Mouse (Mus musculus): ENCODE measurements around the gene Eloa.

GRCm38 (mm10) chr4:135958354-135958753 lies 63.2 kb downstream of the Eloa start:
- TF ChIP-seq CTCF (IDR thresholded peaks at IDR 0.05; ENCODE audit: low read depth), result no peak
- TF ChIP-seq EP300 (IDR thresholded peaks at IDR 0.05; ENCODE audit: low read depth), result no peak

Data from heart, postnatal 0 days (tissue).